Mouse (Mus musculus) heart, adult 2 months (tissue): Measurements from ENCODE around the gene Tyrobp. TPM values are rescaled to one million over a fixed set of nuclear protein-coding genes. Genes with fewer than 3 reads are reported as not detected.

ENCODE experiments used
- DNase-seq, 2 experiments: peaks; one replicate each; pipeline ENCODE4 v3.0.0; 2021
- H3K27ac ChIP-seq: fragments of 200-600 bp; 2 replicates; pipeline ENCODE4 v1.8.1; 2022
- H3K27me3 ChIP-seq: fragments of 200-500 bp; 2 replicates; pipeline ENCODE4 v1.6.1; 2012; ENCODE audit warnings: mild to moderate bottlenecking, low read length, inconsistent platforms, mixed read lengths; ENCODE audit not compliant: control insufficient read depth, insufficient read depth
- H3K36me3 ChIP-seq: fragments of 200-500 bp; 2 replicates; pipeline ENCODE4 v1.6.1; 2012; ENCODE audit warnings: low read length, inconsistent platforms; ENCODE audit not compliant: control insufficient read depth, insufficient read depth
- H3K4me1 ChIP-seq: fragments of 200-500 bp; 2 replicates; pipeline ENCODE4 v1.6.1; 2011; ENCODE audit warnings: low read length; ENCODE audit not compliant: control insufficient read depth, insufficient read depth
- H3K4me3 ChIP-seq: fragments of 200-600 bp; 2 replicates; pipeline ENCODE4 v1.8.1; 2022
- H3K79me2 ChIP-seq: fragments of 200-500 bp; replicated peaks from 2 replicates; pipeline ENCODE4 v1.6.1; 2012; ENCODE audit warnings: mild to moderate bottlenecking, inconsistent platforms, low read length, moderate library complexity, mixed read lengths; ENCODE audit not compliant: control insufficient read depth, insufficient read depth
- H3K9ac ChIP-seq: fragments of 200-500 bp; 2 replicates; pipeline ENCODE4 v1.6.1; 2012; ENCODE audit warnings: low read depth, mild to moderate bottlenecking, control low read depth, inconsistent platforms, low read length, mixed read lengths
- CTCF ChIP-seq: fragments of 200-600 bp; IDR thresholded peaks from 2 replicates; pipeline ENCODE4 v1.8.1; 2022; ENCODE audit warnings: antibody characterized with exemption, mild to moderate bottlenecking, moderate library complexity
- EP300 ChIP-seq: fragments of 200-500 bp; IDR thresholded peaks from 2 replicates; pipeline ENCODE4 v1.6.1; 2011; ENCODE audit warnings: low read depth, low read length, control low read depth; ENCODE audit not compliant: insufficient read depth
- POLR2A ChIP-seq: fragments of 200-500 bp; IDR thresholded peaks from 2 replicates; pipeline ENCODE4 v1.6.1; 2011; ENCODE audit warnings: mild to moderate bottlenecking, low read depth, low read length, control low read depth; ENCODE audit not compliant: insufficient read depth
- WGBS: fragments of 180-500 bp; shearing (Covaris S2); methylation state at CpG from one replicate; pipeline ENCODE4 v1.1.7; 2018; 5-methylcytosine and 5-hydroxymethylcytosine counted together
- intact Hi-C: fragments of 180-260 bp; cut with DNase I; formaldehyde crosslinking; loops from one replicate; pipeline ENCODE4 v1.15.1; 2025
- long read RNA-seq: library from polyadenylated mRNA; stranded (forward); transcript quantifications from one replicate; pipeline ENCODE4 v2.0.0, GENCODE M21; 2021
- polyA plus RNA-seq: library from polyadenylated mRNA; depleted of rRNA; stranded (reverse); fragments of >200 nt; gene quantifications from 2 replicates; pipeline ENCODE4 v1.2.3, GENCODE M21; 2012; rRNA removed
- total RNA-seq, 2 experiments: library from RNA; stranded (reverse); gene quantifications; 2 replicates each; pipeline ENCODE4 v1.2.3; 2021

Tyrobp gene
- total RNA-seq: 10 to 100 TPM; 20.1 to 23.6 TPM
- 62.7 and 65.5 TPM in 2 replicates for polyA plus RNA-seq
- long read RNA-seq, transcript Tyrobp-202 (5 exons, 597 nt): major isoform, 10 of 11 reads
- long read RNA-seq, partial matches to known transcripts: 1 of 11 reads
- long read RNA-seq, other reads (novel, unspliced or antisense): 0 of 11 reads

- H3K4me1 ChIP-seq: no peaks in the 10 kb centered on the region
Observed at GRCm38 (mm10) chr7:30413596-30413995, at the start of gene Tyrobp. Tyrobp (plus strand) TSS chr7:30413760.

DNA sequence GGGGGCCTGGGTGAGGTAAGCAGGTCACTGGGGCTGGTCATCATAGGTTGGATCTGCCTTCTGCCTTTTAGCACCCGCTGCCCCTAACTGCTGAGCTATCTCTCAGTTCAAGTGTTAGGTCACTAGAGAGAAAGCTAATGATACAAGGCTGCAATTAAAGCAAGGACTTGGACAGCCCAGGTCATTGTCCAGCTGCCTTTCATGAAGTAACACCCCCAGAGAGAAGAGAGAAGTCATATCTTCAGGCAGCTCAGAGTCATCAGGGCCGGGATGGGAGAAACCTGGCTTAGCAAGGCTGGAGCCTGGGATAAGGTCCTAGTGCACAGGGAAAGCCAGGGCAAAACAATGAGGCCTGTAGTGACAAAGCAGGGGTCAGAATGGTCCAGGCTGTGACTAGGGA lies 46.1 kb upstream of the Tyrobp start:
- H3K27me3 ChIP-seq: no peaks in the 10 kb centered on the region; the same call in 1 of the 2 replicates
- TF ChIP-seq EP300: no peak
- no peak for TF ChIP-seq CTCF
- no peak for TF ChIP-seq POLR2A

More at GRCm38 (mm10) chr7:30413596-30413995, at the start of gene Tyrobp:
- H3K79me2 ChIP-seq: no peaks in the 10 kb centered on the region
- TF ChIP-seq POLR2A (peak; percentile 49), CTCF (no peak), EP300 (no peak)
- H3K27ac ChIP-seq: peak within 1 kb of the TSS; percentile 38
- no peak within 1 kb of the TSS for H3K9ac ChIP-seq
- DNase-seq: peak; percentile 40 to 62
- intact Hi-C loops: no loop called here
- no peaks in the 10 kb centered on the region for H3K27me3 ChIP-seq
- H3K36me3 ChIP-seq: no peaks in the 10 kb centered on the region
- WGBS: 50% methylated on average over 5 of the region's 5 CpGs
- H3K4me3 ChIP-seq: no peak within 1 kb of the TSS

DNA sequence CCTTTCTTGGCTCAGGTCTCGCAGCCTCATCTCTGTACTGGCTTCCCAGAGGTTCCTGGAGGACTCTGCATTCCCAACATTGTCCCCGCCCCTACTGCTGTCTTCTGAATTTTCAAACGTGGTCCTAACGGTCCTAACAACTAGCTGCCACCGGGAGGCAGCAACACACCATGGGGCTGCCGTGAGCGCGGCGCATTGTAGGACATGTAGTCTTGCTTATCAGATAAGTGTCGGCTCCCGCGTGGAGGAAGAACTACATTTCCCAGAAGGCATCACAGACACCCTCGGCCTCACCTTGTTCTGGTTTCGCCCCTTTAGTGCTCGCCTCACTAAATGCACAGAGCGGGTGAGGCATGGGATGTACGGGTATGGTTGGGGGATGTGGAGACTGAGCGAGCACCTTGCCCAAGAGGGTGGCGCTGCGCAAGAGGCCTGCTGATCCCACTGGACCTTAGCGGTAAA lies 40.0 kb upstream of the Tyrobp start:
- no peaks in the 10 kb centered on the region for H3K4me1 ChIP-seq
- peak overlapping the region; percentile 58 for H3K4me3 ChIP-seq
- TF ChIP-seq CTCF (peak; percentile 98), EP300 (peak; percentile 86), POLR2A (no peak)
- H3K27me3 ChIP-seq: no peaks in the 10 kb centered on the region
- no peaks in the 10 kb centered on the region for H3K79me2 ChIP-seq
- H3K36me3 ChIP-seq: no peaks in the 10 kb centered on the region
- under 1% methylated on average over 21 of the region's 21 CpGs for WGBS
- H3K27ac ChIP-seq: peak overlapping the region; percentile 54; the same call in 1 of the 2 replicates
- DNase-seq: peak; percentile 87 to 93
- H3K9ac ChIP-seq: peak overlapping the region; percentile 72
- intact Hi-C loops: loop anchor here (1.0 to 5.0 kb wide), 4 partner anchors 59 to 159 kb away; partner anchors contain the start of gene Prodh2

More for the DNA sequence above, 46.1 kb upstream of the Tyrobp start:
- H3K79me2 ChIP-seq: no peaks in the 10 kb centered on the region
- intact Hi-C loops: no loop called here
- no peak overlapping the region for H3K4me3 ChIP-seq
- no peak for DNase-seq
- H3K4me1 ChIP-seq: peaks cover 2% of the 10 kb centered on the region
- no peak overlapping the region for H3K27ac ChIP-seq
- WGBS: 65% methylated on average over 2 of the region's 2 CpGs
- no peaks in the 10 kb centered on the region for H3K36me3 ChIP-seq
- no peak overlapping the region for H3K9ac ChIP-seq

DNA sequence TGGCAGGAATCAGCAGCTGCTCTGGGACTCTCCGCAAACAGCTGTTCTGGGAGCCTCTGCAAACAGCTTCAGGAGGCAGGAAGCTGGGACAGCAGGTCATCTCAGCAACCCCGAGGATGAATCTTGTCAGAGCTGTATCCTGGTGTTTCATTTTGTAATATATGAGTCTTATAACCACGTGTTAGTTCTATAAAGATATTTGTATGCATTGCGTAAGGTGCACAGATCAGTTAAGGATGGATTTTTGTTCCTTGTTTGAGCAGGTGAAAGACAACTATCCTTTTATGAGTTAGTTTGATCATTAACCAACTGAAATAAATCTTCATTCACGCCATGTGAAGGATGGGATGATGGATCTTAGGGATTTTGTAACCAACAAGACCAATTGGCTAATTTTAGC lies 33.5 kb upstream of the Tyrobp start:
- no peaks in the 10 kb centered on the region for H3K79me2 ChIP-seq
- no peak overlapping the region for H3K27ac ChIP-seq
- no peak overlapping the region for H3K4me3 ChIP-seq
- H3K36me3 ChIP-seq: no peaks in the 10 kb centered on the region
- intact Hi-C loops: no loop called here
- TF ChIP-seq CTCF (no peak), EP300 (no peak), POLR2A (no peak)
- no peaks in the 10 kb centered on the region for H3K27me3 ChIP-seq
- H3K9ac ChIP-seq: no peak overlapping the region
- H3K4me1 ChIP-seq: no peaks in the 10 kb centered on the region
- no peak for DNase-seq
- WGBS: 55% methylated on average over 5 of the region's 5 CpGs

DNA sequence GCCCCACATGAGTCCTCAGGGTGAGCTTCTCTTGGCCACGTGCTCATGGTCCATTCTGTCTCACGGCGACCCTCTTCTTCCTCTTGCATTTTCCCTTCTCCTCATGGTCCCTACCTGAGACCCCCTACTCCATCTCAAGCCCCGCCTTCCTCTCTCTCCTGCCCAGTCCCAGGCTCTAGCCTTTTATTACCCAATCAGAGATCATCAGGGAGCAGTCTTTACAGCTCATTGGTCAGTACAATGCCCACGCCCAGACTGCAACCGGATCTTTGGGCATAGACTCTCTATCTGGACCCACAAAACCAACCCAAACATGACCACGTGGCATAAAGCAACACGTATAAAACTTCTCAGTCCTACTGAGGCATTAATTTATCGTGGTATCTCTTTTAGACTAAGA lies 29.5 kb upstream of the Tyrobp start:
- Histone ChIP-seq H3K9ac (no peak overlapping the region), H3K27ac (no peak overlapping the region), H3K79me2 (no peaks in the 10 kb centered on the region), H3K4me3 (no peak overlapping the region), H3K27me3 (no peaks in the 10 kb centered on the region), H3K4me1 (no peaks in the 10 kb centered on the region), H3K36me3 (no peaks in the 10 kb centered on the region)
- intact Hi-C loops: no loop called here
- WGBS: 75% methylated on average over 9 of the region's 9 CpGs
- DNase-seq: no peak
- TF ChIP-seq CTCF: no peak
- no peak for TF ChIP-seq EP300
- no peak for TF ChIP-seq POLR2A

DNA sequence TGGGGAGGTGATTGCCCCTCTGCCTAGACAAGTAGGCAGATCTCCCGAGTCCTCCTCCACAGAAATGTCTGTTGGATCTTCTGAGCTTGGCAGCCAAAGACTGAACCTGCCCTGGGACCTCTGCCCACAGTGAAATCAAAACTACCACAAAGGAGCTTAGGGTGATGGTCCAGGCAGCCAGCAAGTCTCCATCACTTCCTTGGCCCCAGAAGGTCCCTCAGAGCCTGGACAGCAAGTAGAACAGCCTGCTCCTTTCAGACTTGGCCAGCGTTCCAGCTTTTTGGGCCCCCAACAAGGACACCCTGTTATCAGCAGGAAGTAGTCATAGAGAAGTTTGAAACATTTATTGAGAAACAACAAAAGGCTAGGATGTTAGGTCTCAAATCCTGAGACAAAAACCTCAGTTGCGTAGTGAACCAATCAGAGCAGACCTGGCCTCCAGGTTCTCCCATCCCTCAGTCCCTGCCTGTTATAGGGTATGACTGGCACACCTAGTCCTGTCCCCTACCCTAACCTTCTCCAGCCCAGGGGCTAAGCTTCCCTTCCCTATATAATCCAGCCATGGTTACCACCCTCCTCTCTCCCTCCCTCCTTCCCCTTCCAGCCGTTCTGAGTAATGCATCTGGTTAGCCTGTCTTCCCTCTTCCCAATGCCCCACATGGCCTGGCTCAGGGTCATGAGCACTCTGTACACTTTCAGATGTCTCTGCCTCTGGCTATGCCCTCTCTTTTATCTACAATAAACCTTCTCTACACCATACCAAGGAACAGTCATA lies 20.6 kb upstream of the Tyrobp start:
- Histone ChIP-seq H3K4me1 (no peaks in the 10 kb centered on the region), H3K9ac (no peak overlapping the region), H3K27ac (no peak overlapping the region), H3K79me2 (no peaks in the 10 kb centered on the region), H3K27me3 (no peaks in the 10 kb centered on the region), H3K4me3 (no peak overlapping the region), H3K36me3 (no peaks in the 10 kb centered on the region)
- TF ChIP-seq CTCF: no peak
- TF ChIP-seq EP300: no peak
- TF ChIP-seq POLR2A: no peak
- intact Hi-C loops: no loop called here
- DNase-seq: no peak
- WGBS: 55% methylated on average over 4 of the region's 4 CpGs
